Mouse (Mus musculus): ENCODE measurements around the gene 1700122O11Rik.

1700122O11Rik gene

GRCm38 (mm10) chr17:48038193-48038592, at the start of gene 1700122O11Rik:
Gene 1700122O11Rik (minus strand): TSS chr17:48038293.
- DNase-seq (ENCODE audit: low spot score), result no peak

- DNase-seq (ENCODE audit: low spot score), result no peak
Measured at GRCm38 (mm10) chr17:48080626-48081025, 42.5 kb upstream of the 1700122O11Rik start.

GRCm38 (mm10) chr17:48067729-48068128, 29.6 kb upstream of the 1700122O11Rik start:
- DNase-seq (ENCODE audit: low spot score), result no peak

- no peak for DNase-seq (ENCODE audit: low spot score)
Measured at GRCm38 (mm10) chr17:48067083-48067614, 29.1 kb upstream of the 1700122O11Rik start.

GRCm38 (mm10) chr17:48065081-48065501, 27.0 kb upstream of the 1700122O11Rik start:
- DNase-seq (ENCODE audit: low spot score), result no peak

- DNase-seq (ENCODE audit: low spot score), result no peak
Measured at GRCm38 (mm10) chr17:48064196-48064843, 26.2 kb upstream of the 1700122O11Rik start.

GRCm38 (mm10) chr17:48057382-48057781, 19.3 kb upstream of the 1700122O11Rik start:
- no peak for DNase-seq (ENCODE audit: low spot score)

- DNase-seq (ENCODE audit: low spot score), result no peak
Measured at GRCm38 (mm10) chr17:48055076-48055816, 17.2 kb upstream of the 1700122O11Rik start.

- DNase-seq (ENCODE audit: low spot score), result no peak
Measured at GRCm38 (mm10) chr17:48053646-48054045, 15.6 kb upstream of the 1700122O11Rik start.

GRCm38 (mm10) chr17:48052338-48053067, 14.4 kb upstream of the 1700122O11Rik start:
- no peak for DNase-seq (ENCODE audit: low spot score)

GRCm38 (mm10) chr17:48051638-48052337, 13.7 kb upstream of the 1700122O11Rik start:
- no peak for DNase-seq (ENCODE audit: low spot score)

GRCm38 (mm10) chr17:48045631-48046030, 7.5 kb upstream of the 1700122O11Rik start:
- peak; percentile 45 for DNase-seq (ENCODE audit: low spot score)

GRCm38 (mm10) chr17:48043154-48043880, 5.2 kb upstream of the 1700122O11Rik start:
- no peak for DNase-seq (ENCODE audit: low spot score)

- DNase-seq (ENCODE audit: low spot score), result no peak
Measured at GRCm38 (mm10) chr17:48041351-48042287, 3.5 kb upstream of the 1700122O11Rik start.

- DNase-seq (ENCODE audit: low spot score), result no peak
Measured at GRCm38 (mm10) chr17:48039232-48039866, 1.3 kb upstream of the 1700122O11Rik start.

- DNase-seq (ENCODE audit: low spot score), result no peak
Measured at GRCm38 (mm10) chr17:48036921-48037320, 1.2 kb downstream of the 1700122O11Rik start.

- DNase-seq (ENCODE audit: low spot score), result no peak
Measured at GRCm38 (mm10) chr17:48031521-48032430, 6.3 kb downstream of the 1700122O11Rik start.

- no peak for DNase-seq (ENCODE audit: low spot score)
Measured at GRCm38 (mm10) chr17:48029241-48029640, 8.9 kb downstream of the 1700122O11Rik start.

Data from layer of hippocampus, adult 9-10 months (tissue).